Mouse (Mus musculus) CH12F3 (cell line): ENCODE measurements around the gene Umad1.
"Not testable (repeated sequence)": the region's sequence is repeated elsewhere in the genome, so short reads cannot be mapped to it uniquely, and the experiment has no call there.

Experiments
- in situ Hi-C: fragments of 300-500 bp; cut with MboI; formaldehyde crosslinking; loops from 2 replicates; pipeline ENCODE4 v1.14.3; 2020; ENCODE audit warnings: low sequenced_read_pairs

Umad1 gene

DNA sequence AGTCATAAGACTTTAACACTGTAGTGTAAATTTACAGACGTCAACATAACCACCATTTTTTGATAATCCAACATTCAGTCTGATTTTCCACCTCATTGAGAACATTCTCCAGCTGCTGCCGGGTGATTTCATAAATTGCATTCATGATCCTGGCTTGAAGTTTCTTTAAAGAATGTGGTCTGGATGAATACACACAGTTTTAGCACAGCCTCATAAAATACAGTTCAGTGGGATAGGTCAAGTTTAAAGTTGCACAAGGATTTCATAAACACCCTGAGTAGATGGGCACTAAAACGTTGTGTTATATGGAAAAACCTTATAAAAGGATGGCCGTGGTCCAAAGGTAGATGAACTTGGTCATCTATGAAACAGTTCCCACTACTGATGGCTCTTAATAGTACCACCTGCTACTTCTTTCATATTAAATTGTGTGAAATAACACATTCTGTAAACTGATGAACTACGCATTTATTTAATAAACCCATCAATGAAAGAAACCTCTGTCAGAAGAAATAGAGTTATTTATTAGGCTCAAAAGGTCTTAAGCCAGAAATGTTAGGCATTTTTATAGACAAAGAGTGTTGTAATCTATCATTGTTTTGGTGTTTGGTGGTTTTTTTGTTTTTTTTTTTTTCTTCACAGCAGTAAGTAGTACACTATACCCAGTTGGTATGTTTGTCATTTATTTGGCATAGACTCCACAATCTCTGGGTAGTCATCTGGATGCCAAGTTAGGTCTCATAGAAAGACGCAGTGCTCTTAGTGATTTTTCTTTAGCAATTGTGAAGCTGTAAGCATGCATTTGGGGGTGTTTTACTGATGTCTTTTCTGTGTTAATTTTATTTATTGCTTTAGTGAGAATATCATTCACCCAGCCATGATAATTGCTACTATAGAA lies 49.0 kb downstream of the Umad1 start:
- in situ Hi-C loops: no loop called here

DNA sequence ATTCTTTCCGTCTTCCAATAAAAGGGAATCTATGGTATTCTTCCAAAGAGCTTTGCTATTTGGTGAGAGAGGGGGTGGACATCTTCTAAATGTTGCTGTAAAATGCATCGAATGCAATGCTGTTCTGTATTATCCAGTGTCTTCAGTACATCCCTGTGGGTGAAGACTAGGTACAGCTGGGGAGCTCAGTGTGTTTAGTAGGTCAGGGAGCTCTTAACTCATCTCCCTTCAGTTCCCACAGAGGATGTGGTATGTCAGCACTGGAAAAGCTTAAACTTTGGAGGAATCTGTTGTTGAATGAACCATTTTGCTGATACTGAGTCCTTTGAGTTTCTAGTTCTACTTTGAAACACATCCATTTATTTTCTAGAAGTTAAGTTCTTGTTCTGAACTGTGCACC lies 53.5 kb downstream of the Umad1 start:
- in situ Hi-C loops: no loop called here

GRCm38 (mm10) chr6:8316201-8316600 lies 57.1 kb downstream of the Umad1 start:
- in situ Hi-C loops: no loop called here

DNA sequence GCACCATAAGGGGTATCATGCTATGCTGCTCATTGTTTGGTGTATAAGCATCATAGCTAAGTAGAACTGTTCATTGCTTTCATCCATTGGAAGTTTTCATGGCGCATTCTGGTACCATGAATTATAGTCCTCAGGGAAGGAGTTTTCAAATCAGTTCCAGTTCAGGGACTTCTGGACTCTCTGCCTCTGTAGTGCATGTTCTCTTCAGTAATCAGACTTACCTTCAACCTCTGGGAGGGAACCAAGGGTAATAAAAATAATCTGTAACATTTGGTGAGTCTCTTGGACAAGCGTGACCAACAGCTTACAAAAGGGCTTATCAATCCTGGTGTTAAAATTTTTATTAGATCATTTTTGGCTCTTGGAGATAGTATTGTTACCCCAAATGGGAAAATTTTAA lies 60.5 kb downstream of the Umad1 start:
- in situ Hi-C loops: no loop called here

DNA sequence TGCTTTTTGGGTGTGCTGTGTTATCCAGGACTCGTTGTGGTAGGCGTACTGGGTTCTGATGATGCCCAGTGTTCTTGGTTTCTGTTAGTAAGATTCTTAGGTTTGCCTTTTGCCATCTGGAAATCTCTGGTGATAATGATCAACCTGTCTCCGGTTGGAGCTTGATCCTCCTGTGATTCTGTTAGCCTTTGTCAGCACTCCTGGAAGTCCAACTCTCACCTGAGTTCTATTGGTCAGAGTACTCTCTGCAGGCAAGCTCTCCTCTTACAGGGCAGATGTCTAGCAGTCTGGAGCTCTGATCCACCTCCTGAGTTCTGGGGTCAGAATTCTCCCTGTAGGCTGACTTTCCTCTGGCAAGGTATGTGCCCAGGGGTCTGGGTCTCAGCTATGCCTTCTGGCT lies 72.4 kb downstream of the Umad1 start:
- in situ Hi-C loops: not testable (repeated sequence)

- in situ Hi-C loops: no loop called here
Observed at GRCm38 (mm10) chr6:8333380-8333779, 74.3 kb downstream of the Umad1 start.

DNA sequence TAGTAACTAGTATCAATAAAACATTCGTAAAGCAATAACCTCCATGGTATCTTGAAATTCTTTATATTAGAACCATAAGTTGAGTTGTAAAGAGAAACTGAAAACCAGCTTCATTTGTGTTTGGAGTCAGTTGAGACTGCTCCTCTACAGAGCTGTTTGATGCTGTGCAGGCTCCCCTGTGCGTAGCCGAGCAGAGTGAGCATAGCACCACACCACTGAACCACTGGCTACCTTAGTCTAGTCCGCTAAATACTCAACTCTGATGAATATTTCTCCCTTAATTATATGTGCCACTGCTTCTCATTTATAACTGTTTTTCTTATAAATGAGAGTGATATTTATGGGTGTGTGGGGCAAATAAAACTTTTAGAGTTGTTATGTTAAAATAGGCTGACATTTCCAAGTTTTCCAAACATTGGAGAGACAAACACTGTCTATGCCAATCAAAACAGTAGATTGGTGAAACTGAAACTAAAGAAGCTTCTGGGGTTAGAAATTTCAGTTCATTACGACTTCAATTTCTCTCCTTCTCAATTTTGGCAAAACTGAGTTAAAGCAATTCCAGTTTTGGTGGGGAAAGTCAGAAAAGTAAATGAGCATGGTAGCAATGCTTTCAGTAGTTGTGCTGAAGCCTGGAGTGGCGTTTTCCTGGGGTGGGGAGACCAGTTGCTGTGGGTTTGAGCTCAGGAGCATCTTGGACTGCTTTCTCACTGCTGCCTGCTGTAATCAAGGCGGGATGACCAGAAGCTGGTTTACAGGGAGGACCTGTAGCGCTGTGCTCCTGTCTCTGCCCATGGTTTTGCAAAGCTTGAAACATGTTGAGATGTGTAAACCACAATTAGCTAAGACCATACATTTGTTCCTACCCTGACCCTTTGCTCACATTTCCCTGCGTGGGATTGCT lies 77.7 kb downstream of the Umad1 start:
- in situ Hi-C loops: no loop called here

DNA sequence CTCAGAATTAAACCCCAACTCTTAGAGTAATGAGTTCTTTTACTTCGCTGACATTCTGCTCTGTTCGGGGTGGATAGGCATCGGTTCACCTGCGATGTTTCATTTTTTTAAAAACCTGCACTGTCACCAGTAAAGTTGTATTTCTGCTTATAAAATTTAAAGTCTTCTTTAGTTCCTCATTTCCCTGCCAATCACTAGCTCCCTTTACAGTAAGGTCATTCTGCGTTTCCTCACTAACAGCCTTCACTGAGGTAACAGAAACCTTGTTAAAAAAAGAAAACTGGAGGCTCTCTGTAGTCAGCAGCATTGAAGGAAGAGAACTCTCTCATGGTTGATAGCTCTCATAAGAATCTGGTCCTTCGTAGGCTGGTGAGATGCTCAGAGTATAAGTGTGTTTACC lies 80.4 kb downstream of the Umad1 start:
- in situ Hi-C loops: no loop called here

DNA sequence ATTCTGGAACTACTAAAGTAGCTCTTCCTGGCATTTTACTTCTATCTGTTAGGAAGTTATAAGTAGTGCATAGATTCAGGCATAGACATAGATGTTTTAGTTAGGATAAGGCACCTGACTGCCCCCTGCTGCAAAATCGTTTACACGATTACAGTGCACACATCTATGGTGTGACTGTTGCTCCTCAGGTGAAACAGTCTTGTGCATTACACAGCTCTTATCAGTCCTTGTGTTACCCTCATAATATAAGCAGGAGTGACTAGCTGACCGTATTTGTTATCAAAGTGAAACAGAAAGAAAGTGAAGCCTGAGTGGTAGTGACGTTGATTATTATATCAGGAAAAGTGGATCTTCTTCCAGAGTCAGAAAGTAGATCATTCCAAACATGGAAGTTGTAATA lies 84.2 kb downstream of the Umad1 start:
- in situ Hi-C loops: loop anchor here (10.0 kb wide), 1 partner anchor 68 kb away; no protein-coding TSS in a partner anchor

DNA sequence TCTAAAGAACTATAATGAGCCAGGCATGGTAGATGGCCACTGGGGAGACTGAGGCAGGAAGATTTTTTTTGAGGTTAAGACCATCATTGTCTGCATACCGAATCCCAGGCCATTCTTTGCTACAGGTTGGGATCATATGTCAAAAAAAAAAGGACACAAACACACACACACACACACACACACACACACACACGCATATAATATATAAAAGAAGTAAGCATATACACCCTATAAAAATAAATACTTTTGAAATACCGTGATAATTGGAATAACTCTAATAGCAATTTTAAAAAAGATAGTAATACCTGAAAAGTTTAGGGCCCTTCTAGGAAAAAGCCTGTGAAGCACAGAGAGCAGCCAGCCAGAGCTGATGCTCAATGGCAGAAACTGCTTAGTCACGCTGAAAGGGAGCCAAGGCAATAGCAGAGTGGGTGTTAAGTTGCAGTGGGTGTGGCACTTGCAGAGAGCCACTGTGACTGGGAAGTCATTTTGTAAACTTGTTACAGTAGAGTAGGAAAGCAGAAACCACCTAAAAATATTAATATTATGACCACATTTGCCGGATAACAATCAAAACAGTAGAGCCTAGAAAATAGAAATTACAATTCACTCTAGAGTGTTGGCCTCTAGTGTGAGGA lies 86.2 kb downstream of the Umad1 start:
- in situ Hi-C loops: loop anchor here (10.0 kb wide), 1 partner anchor 71 kb away; no protein-coding TSS in a partner anchor

DNA sequence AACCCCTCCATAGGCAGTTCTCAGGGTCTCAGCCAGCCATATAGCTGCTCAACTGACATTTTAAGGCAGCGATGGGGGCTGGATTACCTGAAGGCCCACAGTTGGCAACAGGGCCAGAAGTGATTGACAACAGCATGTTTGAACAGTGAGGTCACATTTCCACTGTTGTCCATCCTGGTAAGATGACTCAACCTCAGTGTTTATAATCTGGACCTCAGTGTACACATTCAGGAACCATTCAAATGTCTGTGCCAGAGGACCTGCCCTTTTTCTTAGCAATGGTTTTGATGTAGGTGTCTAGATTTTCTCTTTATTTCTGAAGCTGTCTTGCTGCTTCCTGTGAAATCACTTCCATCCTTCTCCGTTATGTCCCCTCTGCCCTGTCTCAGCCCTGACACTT lies 88.1 kb downstream of the Umad1 start:
- in situ Hi-C loops: loop anchor here (10.0 kb wide), 1 partner anchor 72 kb away; no protein-coding TSS in a partner anchor

DNA sequence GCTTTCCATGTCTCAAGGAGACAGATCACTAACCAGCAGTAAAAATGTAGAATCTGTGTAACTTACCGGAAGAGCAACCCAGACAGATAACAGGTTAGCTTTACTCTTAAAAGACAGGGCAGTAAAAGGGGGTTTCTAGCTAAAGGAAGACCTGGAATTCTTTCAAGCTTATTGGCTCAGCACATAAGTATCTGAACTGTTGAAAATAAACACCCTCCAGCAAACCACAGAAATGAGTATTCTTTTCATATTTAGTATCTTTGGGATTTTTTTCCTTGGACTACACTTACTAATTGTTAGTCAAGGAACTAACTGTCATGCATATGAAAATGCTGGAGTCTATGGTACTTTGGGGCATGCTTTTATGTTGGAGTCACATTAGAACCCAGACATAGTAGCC lies 89.3 kb downstream of the Umad1 start:
- in situ Hi-C loops: loop anchor here (10.0 kb wide), 1 partner anchor 74 kb away; no protein-coding TSS in a partner anchor

- in situ Hi-C loops: loop anchor here (10.0 kb wide), 1 partner anchor 74 kb away; no protein-coding TSS in a partner anchor
Observed at GRCm38 (mm10) chr6:8349060-8349670, 90.1 kb downstream of the Umad1 start.

- in situ Hi-C loops: no loop called here
Observed at GRCm38 (mm10) chr6:8351507-8351906, 92.4 kb downstream of the Umad1 start.

DNA sequence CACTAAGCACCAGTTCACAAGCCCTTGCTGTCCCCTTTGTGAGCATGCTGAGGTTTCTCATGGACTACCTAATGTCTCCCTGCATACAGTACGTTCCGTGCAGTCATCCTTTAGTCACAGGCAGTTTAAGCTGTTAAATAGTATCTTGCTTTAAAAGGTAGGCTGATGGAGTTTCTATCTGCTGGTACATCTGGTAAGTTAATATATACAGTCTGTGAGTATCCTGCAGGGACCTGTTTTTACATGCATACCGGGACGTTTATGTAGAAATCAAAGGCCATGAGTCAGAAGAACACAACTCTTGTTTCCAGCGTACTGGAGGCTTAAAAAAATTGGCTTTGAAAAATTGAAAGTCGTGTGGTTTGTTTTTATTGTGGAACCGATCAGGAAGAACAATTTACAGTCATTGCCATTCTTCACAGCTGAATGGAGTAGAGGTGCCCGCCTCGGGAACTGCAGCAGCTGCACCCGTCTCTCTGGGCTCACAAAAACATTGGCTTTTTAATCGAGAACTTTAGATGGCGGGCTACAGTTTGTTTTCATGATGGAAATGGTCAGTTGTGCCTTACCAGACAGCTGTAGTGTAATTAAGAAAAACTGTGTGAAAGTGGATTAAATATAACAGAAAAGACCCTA lies 93.6 kb downstream of the Umad1 start:
- in situ Hi-C loops: no loop called here

GRCm38 (mm10) chr6:8353461-8353860 lies 94.4 kb downstream of the Umad1 start:
- in situ Hi-C loops: no loop called here

DNA sequence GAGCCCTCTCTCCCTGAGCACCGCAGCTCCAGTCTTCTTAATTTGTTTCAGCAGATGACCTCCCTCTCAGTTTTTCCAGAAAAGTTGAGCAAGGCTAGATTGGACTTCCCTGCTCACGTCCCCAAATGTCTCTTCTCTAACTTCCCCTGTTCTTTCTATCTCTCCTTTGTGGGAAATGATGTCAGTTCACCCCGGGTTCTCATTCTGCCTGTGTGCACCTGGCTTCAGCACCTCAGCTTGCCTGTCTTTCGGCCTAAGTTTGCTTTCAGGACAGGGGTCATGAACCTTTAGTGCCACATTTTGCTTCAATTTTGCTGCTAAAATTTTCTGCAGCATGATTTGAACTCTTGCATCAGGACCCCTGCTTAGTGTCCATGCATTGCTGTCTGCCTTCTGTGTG lies 95.8 kb downstream of the Umad1 start:
- in situ Hi-C loops: no loop called here

DNA sequence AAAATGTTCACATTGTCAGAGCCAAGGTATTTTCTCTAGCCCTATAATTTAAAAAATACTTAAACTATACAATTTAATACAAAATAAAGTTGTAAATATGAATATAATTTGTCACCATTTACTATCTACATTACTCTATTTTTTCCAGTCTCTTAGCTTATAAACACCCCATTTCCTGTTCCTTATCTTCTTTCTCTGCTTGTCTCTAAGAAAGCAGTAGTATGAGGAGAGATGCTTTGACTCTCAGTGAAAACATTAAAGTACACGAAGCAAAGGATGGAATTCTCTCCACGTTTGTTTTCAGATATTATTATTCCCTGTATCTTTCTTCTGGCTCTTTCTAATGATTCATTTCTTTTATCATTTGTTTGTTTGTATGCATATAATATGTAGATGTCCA lies 99.1 kb downstream of the Umad1 start:
- in situ Hi-C loops: no loop called here

DNA sequence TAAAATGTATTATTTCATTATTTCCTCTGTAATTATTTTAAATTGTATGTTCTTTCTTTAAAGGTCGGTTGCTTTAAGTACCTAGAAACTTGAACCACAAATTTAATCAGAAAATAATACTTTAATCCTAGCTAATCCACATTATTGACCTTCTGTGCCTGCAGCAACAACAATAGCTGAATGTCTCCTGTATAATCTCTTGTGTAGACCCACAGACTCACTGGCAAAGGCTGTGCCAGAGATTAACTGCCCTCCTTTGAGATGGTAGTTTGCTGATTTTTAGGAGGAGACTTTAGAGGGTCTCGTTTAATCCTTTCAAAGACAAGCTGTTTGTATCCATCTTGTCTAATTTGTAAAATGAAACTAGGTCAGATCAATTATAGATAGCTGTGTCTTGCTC lies 99.7 kb downstream of the Umad1 start:
- in situ Hi-C loops: no loop called here

- in situ Hi-C loops: no loop called here
Observed at GRCm38 (mm10) chr6:8360805-8361204, 101.7 kb downstream of the Umad1 start.
